Comparison of ENCODE assay signal across 1 mouse cellular context in the genomic region with DNA sequence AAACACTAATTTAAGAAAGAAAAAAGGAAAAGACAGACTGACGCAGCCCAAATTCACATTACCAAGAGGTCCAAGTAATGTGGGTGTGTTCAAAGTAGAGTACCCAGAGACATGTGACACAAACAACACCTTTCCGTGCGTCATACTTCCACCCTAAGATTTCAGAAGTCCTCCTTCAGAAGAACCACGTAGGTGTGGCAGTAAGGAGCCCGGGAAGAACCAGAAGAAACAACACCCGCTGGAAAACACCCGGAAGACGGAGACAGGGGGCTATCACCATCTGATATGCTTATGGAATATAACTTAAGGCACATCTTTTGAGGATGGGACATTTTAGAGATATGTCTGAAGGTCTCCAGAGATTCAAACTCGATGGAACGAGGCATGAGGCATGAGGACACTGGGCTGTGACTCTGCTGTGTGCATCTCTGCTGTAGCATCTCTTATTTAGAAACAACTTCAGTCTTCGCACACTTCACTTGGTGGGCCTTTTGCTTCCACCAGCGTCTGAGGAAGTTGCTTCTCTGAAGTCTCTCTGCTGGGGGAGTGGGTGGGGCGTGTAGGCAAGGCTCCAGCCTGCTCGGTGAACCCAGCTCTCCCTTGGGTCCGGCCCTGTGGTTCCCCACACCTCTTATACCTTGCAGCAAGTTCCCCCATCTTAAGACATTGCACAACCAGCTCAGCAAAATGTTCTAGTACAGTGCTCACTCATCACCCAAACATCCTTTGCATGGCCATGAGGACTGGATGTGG.
TF ChIP-seq lines count a peak whose summit lies in the region.

No protein-coding gene starts in this region.

TF ChIP-seq in MEL, 35 proteins besides CTCF, POLR2A, EP300 and RAD21 (continued from another document):
- TF ChIP-seq TCF12 (IDR thresholded peaks at IDR 0.05; ENCODE audit: low read depth, low read length) (no peak), E2F4 (IDR thresholded peaks at IDR 0.05; ENCODE audit: borderline replicate concordance, low read depth, low read length) (no peak), MAFK (IDR thresholded peaks at IDR 0.05; ENCODE audit: borderline replicate concordance, low read depth, low read length) (no peak), MXI1 (IDR thresholded peaks at IDR 0.05; ENCODE audit: low read depth, low read length) (no peak), USF2 (IDR thresholded peaks at IDR 0.05; ENCODE audit: borderline replicate concordance in 1 of 2, insufficient read depth in 1 of 2, low read depth in 1 of 2, low read length in 2 of 2) (no peak), HCFC1 (IDR thresholded peaks at IDR 0.05; ENCODE audit: low read depth, low read length) (no peak), MAX (IDR thresholded peaks at IDR 0.05; ENCODE audit: low read length) (no peak), GABPA (IDR thresholded peaks at IDR 0.05; ENCODE audit: low read depth, low read length) (no peak), ZMIZ1 (IDR thresholded peaks at IDR 0.05; ENCODE audit: low read depth, low read length) (no peak), BHLHE40 (IDR thresholded peaks at IDR 0.05; ENCODE audit: borderline replicate concordance, low read depth, low read length) (no peak), MAZ (IDR thresholded peaks at IDR 0.05; ENCODE audit: low read depth, low read length) (no peak)
